Mouse (Mus musculus) heart, adult 2 months (tissue): ENCODE measurements around the gene Defb21.

Experiments
- CTCF ChIP-seq: fragments of 200-600 bp; IDR thresholded peaks from 2 replicates; pipeline ENCODE4 v1.8.1; 2022; ENCODE audit warnings: antibody characterized with exemption, mild to moderate bottlenecking, moderate library complexity
- EP300 ChIP-seq: fragments of 200-500 bp; IDR thresholded peaks from 2 replicates; pipeline ENCODE4 v1.6.1; 2011; ENCODE audit warnings: low read depth, low read length, control low read depth; ENCODE audit not compliant: insufficient read depth
- POLR2A ChIP-seq: fragments of 200-500 bp; IDR thresholded peaks from 2 replicates; pipeline ENCODE4 v1.6.1; 2011; ENCODE audit warnings: mild to moderate bottlenecking, low read depth, low read length, control low read depth; ENCODE audit not compliant: insufficient read depth

DNA sequence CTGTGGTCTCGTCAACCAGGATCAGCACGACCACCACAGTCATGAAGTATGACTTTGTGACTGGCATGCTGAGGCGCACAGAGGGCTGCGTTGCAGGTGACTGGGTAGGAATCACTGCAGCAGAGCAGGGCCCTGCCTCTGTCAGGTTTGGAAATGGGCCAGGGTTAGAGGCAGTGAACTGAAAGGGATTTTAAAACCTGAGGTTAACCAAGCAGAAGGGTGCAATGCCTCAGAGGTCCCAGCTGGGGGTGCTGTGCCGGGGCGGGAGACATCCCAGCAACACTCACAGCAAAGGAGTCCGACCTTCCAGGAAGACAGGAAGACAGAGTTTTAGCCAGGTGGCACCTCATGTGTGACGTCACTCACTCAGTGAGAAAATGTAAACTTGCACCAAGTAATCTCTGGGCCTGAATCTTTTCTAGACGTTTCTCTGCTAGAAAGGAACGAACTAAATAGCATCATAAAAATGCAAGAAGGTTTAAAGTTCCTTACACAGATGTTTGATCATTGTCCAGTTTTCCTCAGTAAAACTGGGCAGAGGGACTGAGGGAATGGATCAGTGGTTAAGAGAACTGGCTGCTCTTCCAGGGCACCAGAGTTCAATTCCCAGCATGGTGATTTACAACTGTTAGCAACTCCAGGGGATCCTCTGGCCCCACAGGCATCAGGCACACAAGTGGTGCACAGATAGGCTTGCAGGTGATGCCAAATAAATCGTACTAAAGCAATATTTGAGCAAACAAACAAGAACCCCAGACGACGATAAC is 32.4 kb upstream of the Defb21 start, which contains the start of gene Defb29:
- no peak for TF ChIP-seq POLR2A
- no peak for TF ChIP-seq CTCF
- TF ChIP-seq EP300, result no peak
